In the genomic region with DNA sequence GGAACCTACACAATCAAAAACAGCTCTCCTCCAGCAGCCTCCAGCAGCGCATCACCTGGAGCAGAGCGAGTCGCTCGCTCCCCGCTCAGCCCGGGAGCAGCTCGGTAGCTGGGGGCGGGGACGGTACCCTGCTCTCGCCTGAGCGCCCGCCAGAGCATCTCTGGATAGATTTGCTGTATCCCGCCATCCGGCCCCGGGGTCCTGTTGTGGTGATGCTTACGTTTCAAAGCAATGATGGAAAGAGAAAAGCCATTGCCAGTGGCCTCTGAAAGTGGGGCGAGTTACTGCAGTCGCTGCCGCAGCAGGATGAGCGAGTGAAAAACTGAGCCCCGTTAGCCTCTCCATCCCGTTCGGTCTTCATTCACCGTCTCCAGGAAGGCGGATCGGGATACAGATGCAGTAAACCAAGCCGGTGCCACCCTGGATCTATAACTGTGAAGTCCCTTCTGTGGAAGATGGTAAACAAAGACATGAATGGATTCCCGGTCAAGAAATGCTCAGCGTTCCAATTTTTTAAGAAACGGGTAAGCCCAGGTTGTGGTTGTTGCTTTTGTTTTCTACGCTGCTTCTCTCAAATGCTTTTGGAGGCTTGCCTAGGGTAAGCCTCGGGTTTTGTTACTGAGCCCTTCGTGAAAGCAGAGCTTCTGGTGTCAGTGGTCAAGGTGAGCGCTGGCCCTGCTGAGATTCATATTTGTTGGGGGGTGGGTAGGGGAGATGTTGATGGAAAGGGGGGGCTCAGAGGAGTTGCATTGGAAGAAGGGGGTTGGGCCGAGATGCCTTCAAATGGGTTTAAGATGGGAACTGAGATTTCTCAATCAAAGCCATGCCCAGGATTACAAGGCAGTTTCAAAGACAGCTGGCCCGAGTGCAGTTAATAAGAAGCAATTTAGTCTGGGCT, we compare ENCODE assay signal across 8 mouse cellular contexts. TPM values are rescaled to one million over a fixed set of nuclear protein-coding genes. Genes with fewer than 3 reads are reported as not detected.
A peak's percentile ranks its signal among the peaks of the same experiment; 100 is the strongest.
DNase-seq lines count a peak whose midpoint lies in the region; ATAC-seq and TF ChIP-seq lines count a peak whose summit lies in the region.

A gene (plus strand): TSS at position 1 of the 898 bp plus-strand sequence.

- peak within 1 kb of the TSS; percentile 67 for H3K9ac ChIP-seq in hindbrain, embryonic 12.5 days
- H3K9ac ChIP-seq in midbrain, postnatal 0 days (replicated peaks; ENCODE audit: low read length, poor library complexity, severe bottlenecking): peak within 1 kb of the TSS; percentile 79

- H3K36me3 ChIP-seq in hindbrain, embryonic 12.5 days: no peaks in the 10 kb centered on the region
- no peaks in the 10 kb centered on the region for H3K36me3 ChIP-seq in midbrain, postnatal 0 days (ENCODE audit: insufficient read depth, low read length)

- no peaks in the 10 kb centered on the region for H3K9me3 ChIP-seq in hindbrain, embryonic 12.5 days (replicated peaks)
- H3K9me3 ChIP-seq in midbrain, postnatal 0 days (ENCODE audit: low read length): no peaks in the 10 kb centered on the region

- H3K4me1 ChIP-seq in hindbrain, embryonic 12.5 days: peaks cover 13% of the 10 kb centered on the region
- no peaks in the 10 kb centered on the region for H3K4me1 ChIP-seq in midbrain, postnatal 0 days (ENCODE audit: insufficient read depth, low read length)

- intact Hi-C loops in left cerebral cortex, postnatal 36 days (cut with DNase I): loop anchor here (2.0 to 10.0 kb wide), 2 partner anchors 110 to 418 kb away; no protein-coding TSS in a partner anchor

- peak; percentile 89 for ATAC-seq in hindbrain, embryonic 12.5 days (ENCODE audit: low FRiP score)
- ATAC-seq in midbrain, postnatal 0 days (ENCODE audit: low FRiP score): peak; percentile 84

- TF ChIP-seq CTCF in midbrain, postnatal 0 days (IDR thresholded peaks at IDR 0.05): no peak

- H3K4me3 ChIP-seq in hindbrain, embryonic 12.5 days: peak within 1 kb of the TSS; percentile 49
- peak within 1 kb of the TSS; percentile 55 for H3K4me3 ChIP-seq in midbrain, postnatal 0 days (ENCODE audit: low read depth, low read length)

- no peaks in the 10 kb centered on the region for H3K27me3 ChIP-seq in hindbrain, embryonic 12.5 days
- H3K27me3 ChIP-seq in midbrain, postnatal 0 days (ENCODE audit: insufficient read depth, low read length): no peaks in the 10 kb centered on the region

- H3K27ac ChIP-seq in hindbrain, embryonic 12.5 days: peak within 1 kb of the TSS; percentile 90
- peak within 1 kb of the TSS; percentile 93 for H3K27ac ChIP-seq in midbrain, postnatal 0 days (ENCODE audit: low read depth, low read length)

- peak within 1 kb of the TSS; percentile 68 for H3K4me2 ChIP-seq in hindbrain, embryonic 12.5 days (replicated peaks)
- peak within 1 kb of the TSS; percentile 71 for H3K4me2 ChIP-seq in midbrain, postnatal 0 days (ENCODE audit: low read depth, low read length, poor library complexity, severe bottlenecking)

- 2% methylated on average over 36 of the region's 36 CpGs for WGBS in hindbrain, embryonic 12.5 days
- WGBS in midbrain, postnatal 0 days: 1% methylated on average over 36 of the region's 36 CpGs

- peak; percentile 7 for DNase-seq in ovary, postnatal 36 days (ENCODE audit: low spot score)
- DNase-seq in ovary, adult 18-20 months (ENCODE audit: low spot score): no peak
- DNase-seq in cerebellum, adult 8-10 months: peak; percentile 80
- DNase-seq in frontal cortex, adult 2 months (ENCODE audit: extremely low spot score in 1 of 2, low spot score in 1 of 2): peak in 1 of 2 experiments; percentile 68
- peak; percentile 72 to 79 for DNase-seq in left cerebral cortex, postnatal 36 days (ENCODE audit: low spot score in 2 of 2)
- peak; percentile 69 for DNase-seq in midbrain, postnatal 0 days (ENCODE audit: low spot score)
- peak; percentile 53 for DNase-seq in thymus, postnatal 14 days

RNA-seq across cellular contexts. Expression of the gene that starts here (rescaled TPM):
- polyA plus RNA-seq in frontal cortex, adult 2 months (2012; rRNA removed): 42.8 and 50.9 TPM in 2 replicates
- polyA plus RNA-seq in hindbrain, embryonic 12.5 days (2016; fragmentation: Nextera tagmentation; extraction: Ambion mirVana): 32.8 and 33.8 TPM in 2 replicates
- total RNA-seq in left cerebral cortex, postnatal 36 days (2021): 100 to 1,000 TPM in 1 of 2 experiments, 10 to 100 TPM in 1; 71.3 to 111 TPM
- total RNA-seq in midbrain, postnatal 0 days (2014; rRNA removed): 65.4 and 92.2 TPM in 2 replicates
- 46.6 and 48.9 TPM in 2 replicates for polyA plus RNA-seq in midbrain, postnatal 0 days (2015; fragmentation: Nextera tagmentation; extraction: Ambion mirVana)
